In the genomic region with DNA sequence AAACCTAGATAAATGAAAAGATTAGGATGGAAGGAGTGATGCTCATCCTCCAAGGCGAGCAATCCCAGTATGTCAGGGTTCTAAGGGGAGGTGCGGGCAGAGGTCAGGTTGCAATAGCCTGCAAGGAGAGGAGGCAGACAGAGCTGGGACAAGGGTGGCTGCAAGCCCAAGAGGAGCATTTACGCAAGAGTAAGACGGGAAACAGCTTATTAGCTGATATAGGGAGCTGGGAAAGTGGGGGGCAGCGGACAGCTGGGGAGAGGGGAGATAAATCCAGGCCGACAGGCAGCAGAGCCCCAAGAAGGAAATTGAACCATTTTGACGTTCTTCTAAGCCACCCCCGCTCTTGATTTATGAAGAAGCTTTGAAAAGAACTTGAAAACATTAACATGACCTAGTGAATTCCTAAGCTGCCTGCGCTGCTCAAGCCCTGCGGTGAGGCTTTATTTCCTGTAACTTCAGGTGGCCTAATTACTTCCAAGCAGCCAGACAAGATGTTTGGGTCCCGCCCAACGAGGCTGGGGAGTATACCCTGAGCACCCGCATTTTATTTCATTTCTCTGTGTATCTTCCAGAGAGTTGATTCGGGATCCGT, we compare ENCODE assay signal across 11 mouse cellular contexts.
DNase-seq lines count a peak whose midpoint lies in the region; ATAC-seq and TF ChIP-seq lines count a peak whose summit lies in the region.
"Had no signal": no experiment of that assay in that cellular context is flagged by ENCODE, and none has a peak within 500 bp of the region (broad histone marks: within the 10 kb centered on the region; RNA-seq: fewer than 3 reads in every experiment).

No protein-coding gene starts in this region.

- WGBS in kidney, embryonic 15.5 days, result 19% methylated on average over 15 of the region's 15 CpGs

- H3K27ac ChIP-seq in testis, adult 2 months (ENCODE audit: control insufficient read depth, insufficient read depth, low read depth, low read length), result no peak overlapping the region
- H3K27ac ChIP-seq in kidney, embryonic 15.5 days, result peak overlapping the region; percentile 85
- H3K27ac ChIP-seq: liver, embryonic 15.5 days had no signal

- no peak overlapping the region for H3K9ac ChIP-seq in kidney, embryonic 15.5 days
- H3K9ac ChIP-seq: liver, embryonic 15.5 days had no signal

- no peaks in the 10 kb centered on the region for H3K36me3 ChIP-seq in testis, adult 2 months (ENCODE audit: control insufficient read depth, insufficient read depth, low read length)
- H3K36me3 ChIP-seq in kidney, embryonic 15.5 days, result peaks cover 3% of the 10 kb centered on the region

- TF ChIP-seq POLR2A in testis, adult 2 months (IDR thresholded peaks at IDR 0.05; ENCODE audit: control insufficient read depth, low read depth, low read length), result no peak

- peak; percentile 62 for ATAC-seq in kidney, embryonic 15.5 days (replicated peaks; ENCODE audit: low FRiP score)

- peak overlapping the region; percentile 83 for H3K4me3 ChIP-seq in testis, adult 2 months (ENCODE audit: control insufficient read depth, low read depth, low read length)
- no peak overlapping the region for H3K4me3 ChIP-seq in kidney, embryonic 15.5 days (replicated peaks)
- H3K4me3 ChIP-seq: liver, embryonic 15.5 days had no signal

- DNase-seq in embryo, embryonic 10 days (ENCODE audit: low spot score), result peak; percentile 28
- no peak for DNase-seq in embryo, embryonic 9.5 days (ENCODE audit: extremely low spot score)
- DNase-seq in testis, postnatal 10 days (ENCODE audit: low spot score), result no peak
- DNase-seq in neural tube, embryonic 10.5 days (ENCODE audit: extremely low spot score, low spot score), result peak; percentile 33
- DNase-seq in cerebellum, postnatal 10 days, result no peak
- no peak for DNase-seq in gastrocnemius, postnatal 25 days
- DNase-seq: adrenal gland, postnatal 14 days; cerebellum, adult 9-10 months had no signal

- 0 out of 2 replicates have a peak, but pooled peaks have one; percentile 1 for TF ChIP-seq CTCF in testis, adult 2 months (IDR thresholded peaks at IDR 0.05; ENCODE audit: control insufficient read depth, insufficient read depth, insufficient replicate concordance, low read depth, low read length)

- no peaks in the 10 kb centered on the region for H3K9me3 ChIP-seq in kidney, embryonic 15.5 days (replicated peaks)
- H3K9me3 ChIP-seq: liver, embryonic 15.5 days had no signal

- no peaks in the 10 kb centered on the region for H3K27me3 ChIP-seq in testis, adult 2 months (ENCODE audit: control insufficient read depth, insufficient read depth, low read length)
- no peaks in the 10 kb centered on the region for H3K27me3 ChIP-seq in kidney, embryonic 15.5 days
- H3K27me3 ChIP-seq: liver, embryonic 15.5 days had no signal

- H3K4me1 ChIP-seq in testis, adult 2 months (ENCODE audit: control insufficient read depth, insufficient read depth, low read length), result peaks cover 11% of the 10 kb centered on the region
- H3K4me1 ChIP-seq in kidney, embryonic 15.5 days, result peaks cover 21% of the 10 kb centered on the region
- H3K4me1 ChIP-seq: liver, embryonic 15.5 days had no signal

- H3K4me2 ChIP-seq in kidney, embryonic 15.5 days, result peak overlapping the region; percentile 31
- H3K4me2 ChIP-seq: liver, embryonic 15.5 days had no signal

Comparison
In these comparisons a context has a peak if more than half of its experiments do, and no peak if none do; other contexts are left out.
1. DNase-seq: peak in embryo, embryonic 10 days (single experiment) and neural tube, embryonic 10.5 days (single experiment); none in embryo, embryonic 9.5 days (single experiment), testis, postnatal 10 days (single experiment), cerebellum, postnatal 10 days (0 of 2) and gastrocnemius, postnatal 25 days (single experiment).